Mouse (Mus musculus) liver, embryonic 15.5 days (tissue): ENCODE measurements around the gene Fkbp9. TPM values are rescaled to one million over a fixed set of nuclear protein-coding genes. Genes with fewer than 3 reads are reported as not detected.

Source experiments
- ATAC-seq: fragments of 200-750 bp; cut with Nextera tagmentation; 2 replicates; pipeline ENCODE4 v1.8.0; 2017; ENCODE audit warnings: moderate number of reproducible peaks, mild to moderate bottlenecking, moderate library complexity; ENCODE audit not compliant: insufficient read depth
- H3K27ac ChIP-seq: fragments of 300-500 bp; sonication (generic); replicated peaks from 2 replicates; pipeline ENCODE4 v1.5.1; 2015; ENCODE audit warnings: mild to moderate bottlenecking, inconsistent platforms
- H3K27me3 ChIP-seq: fragments of 300-500 bp; sonication (generic); 2 replicates; pipeline ENCODE4 v1.6.1; 2015; ENCODE audit warnings: mild to moderate bottlenecking, inconsistent platforms
- H3K36me3 ChIP-seq: fragments of 300-500 bp; sonication (generic); replicated peaks from 2 replicates; pipeline ENCODE4 v1.6.1; 2015; ENCODE audit warnings: moderate library complexity, mild to moderate bottlenecking, inconsistent platforms
- H3K4me1 ChIP-seq: fragments of 300-500 bp; sonication (generic); replicated peaks from 2 replicates; pipeline ENCODE4 v1.6.1; 2015; ENCODE audit warnings: inconsistent platforms
- H3K4me2 ChIP-seq: fragments of 300-500 bp; sonication (generic); 2 replicates; pipeline ENCODE4 v1.6.1; 2015; ENCODE audit warnings: moderate library complexity, mild to moderate bottlenecking, inconsistent platforms
- H3K4me3 ChIP-seq: fragments of 300-500 bp; sonication (generic); replicated peaks from 2 replicates; pipeline ENCODE4 v1.5.1; 2015; ENCODE audit warnings: mild to moderate bottlenecking, inconsistent platforms
- H3K9ac ChIP-seq: fragments of 300-500 bp; sonication (generic); 2 replicates; pipeline ENCODE4 v1.6.1; 2015; ENCODE audit warnings: moderate library complexity, mild to moderate bottlenecking, inconsistent platforms
- H3K9me3 ChIP-seq: fragments of 300-500 bp; sonication (generic); replicated peaks from 2 replicates; pipeline ENCODE4 v1.6.1; 2016; ENCODE audit warnings: inconsistent platforms
- WGBS: fragments of 180-500 bp; shearing (Covaris S2); methylation state at CpG from one replicate; pipeline ENCODE4 v1.1.7; 2015; ENCODE audit warnings: mixed read lengths; ENCODE audit not compliant: insufficient replicate concordance; 5-methylcytosine and 5-hydroxymethylcytosine counted together
- polyA plus RNA-seq: library from polyadenylated mRNA; unstranded; fragments of >200 nt; fragmentation: Nextera tagmentation; extraction: Ambion mirVana; gene quantifications from 2 replicates; pipeline ENCODE4 v1.2.1, GENCODE M21; 2015

Fkbp9 gene
- polyA plus RNA-seq, 1 experiment from 2014 or later = 23.7 TPM

- peak overlapping the region; percentile 80 for H3K4me2 ChIP-seq
- peaks cover 96% of the 10 kb centered on the region for H3K4me1 ChIP-seq
- no peaks in the 10 kb centered on the region for H3K9me3 ChIP-seq
- no peak overlapping the region for H3K9ac ChIP-seq
- H3K4me3 ChIP-seq = no peak overlapping the region
- peaks cover 13% of the 10 kb centered on the region for H3K36me3 ChIP-seq
- peak overlapping the region; percentile 99 for H3K27ac ChIP-seq
- ATAC-seq = no peak
- WGBS = 83% methylated on average over 5 of the region's 5 CpGs
- no peaks in the 10 kb centered on the region for H3K27me3 ChIP-seq
Measured at GRCm38 (mm10) chr6:56905486-56905885, 73.6 kb downstream of the Fkbp9 start.

- H3K9me3 ChIP-seq = no peaks in the 10 kb centered on the region
- no peaks in the 10 kb centered on the region for H3K27me3 ChIP-seq
- peaks cover 95% of the 10 kb centered on the region for H3K4me1 ChIP-seq
- no peak for ATAC-seq
- H3K36me3 ChIP-seq = peaks cover 13% of the 10 kb centered on the region
- peak overlapping the region; percentile 99 for H3K27ac ChIP-seq
- peak overlapping the region; percentile 34 for H3K4me2 ChIP-seq
- 60% methylated on average over 8 of the region's 8 CpGs for WGBS
- no peak overlapping the region for H3K9ac ChIP-seq
- no peak overlapping the region for H3K4me3 ChIP-seq
Measured at GRCm38 (mm10) chr6:56906121-56906846, 74.4 kb downstream of the Fkbp9 start.

GRCm38 (mm10) chr6:56907973-56908372 lies 76.1 kb downstream of the Fkbp9 start:
- Histone ChIP-seq H3K9me3 (no peaks in the 10 kb centered on the region), H3K27me3 (no peaks in the 10 kb centered on the region), H3K27ac (peak overlapping the region; percentile 99), H3K4me2 (no peak overlapping the region), H3K9ac (no peak overlapping the region), H3K36me3 (peaks cover 18% of the 10 kb centered on the region), H3K4me1 (peaks cover 94% of the 10 kb centered on the region), H3K4me3 (no peak overlapping the region)
- ATAC-seq = no peak
- 92% methylated on average over 3 of the region's 3 CpGs for WGBS

GRCm38 (mm10) chr6:56908397-56908796 lies 76.5 kb downstream of the Fkbp9 start:
- peak overlapping the region; percentile 99 for H3K27ac ChIP-seq
- peaks cover 95% of the 10 kb centered on the region for H3K4me1 ChIP-seq

GRCm38 (mm10) chr6:56908912-56909311 lies 77.1 kb downstream of the Fkbp9 start:
- 0 out of 2 replicates have a peak, but pooled peaks have one; percentile 27 for ATAC-seq
- peaks cover 21% of the 10 kb centered on the region for H3K36me3 ChIP-seq
- peak overlapping the region; percentile 63 for H3K4me2 ChIP-seq
- H3K9me3 ChIP-seq = no peaks in the 10 kb centered on the region
- no peaks in the 10 kb centered on the region for H3K27me3 ChIP-seq
- H3K9ac ChIP-seq = 0 out of 2 replicates have a peak overlapping the region, but pooled peaks have one; percentile 13
- no peak overlapping the region for H3K4me3 ChIP-seq
- peak overlapping the region; percentile 83 for H3K27ac ChIP-seq
- peaks cover 95% of the 10 kb centered on the region for H3K4me1 ChIP-seq
- 9% methylated on average over 4 of the region's 4 CpGs for WGBS

More at GRCm38 (mm10) chr6:56908397-56908796, 76.5 kb downstream of the Fkbp9 start:
- 52% methylated on average over 2 of the region's 2 CpGs for WGBS
- H3K36me3 ChIP-seq = peaks cover 21% of the 10 kb centered on the region
- H3K4me2 ChIP-seq = no peak overlapping the region
- no peak overlapping the region for H3K9ac ChIP-seq
- H3K9me3 ChIP-seq = no peaks in the 10 kb centered on the region
- no peaks in the 10 kb centered on the region for H3K27me3 ChIP-seq
- no peak for ATAC-seq
- no peak overlapping the region for H3K4me3 ChIP-seq

- Histone ChIP-seq H3K9ac (no peak overlapping the region), H3K4me3 (peak overlapping the region; percentile 24; the same call in 1 of the 2 replicates), H3K27ac (peak overlapping the region; percentile 88), H3K27me3 (no peaks in the 10 kb centered on the region), H3K9me3 (no peaks in the 10 kb centered on the region), H3K36me3 (peaks cover 37% of the 10 kb centered on the region), H3K4me2 (peak overlapping the region; percentile 63), H3K4me1 (peaks cover 95% of the 10 kb centered on the region)
- ATAC-seq = peak; percentile 95
- 24% methylated on average over 2 of the region's 2 CpGs for WGBS
Measured at GRCm38 (mm10) chr6:56910910-56911309, 79.1 kb downstream of the Fkbp9 start.

GRCm38 (mm10) chr6:56913092-56913858 lies 81.4 kb downstream of the Fkbp9 start:
- Histone ChIP-seq H3K4me2 (peak overlapping the region; percentile 36), H3K36me3 (peaks cover 29% of the 10 kb centered on the region), H3K27me3 (no peaks in the 10 kb centered on the region), H3K9ac (no peak overlapping the region), H3K9me3 (no peaks in the 10 kb centered on the region), H3K4me3 (no peak overlapping the region; the same call in 1 of the 2 replicates), H3K27ac (peak overlapping the region; percentile 83), H3K4me1 (peaks cover 95% of the 10 kb centered on the region)
- ATAC-seq = no peak
- WGBS = 38% methylated on average over 2 of the region's 2 CpGs

- ATAC-seq = no peak
- Histone ChIP-seq H3K36me3 (peaks cover 26% of the 10 kb centered on the region), H3K27me3 (no peaks in the 10 kb centered on the region), H3K9me3 (no peaks in the 10 kb centered on the region), H3K4me1 (peaks cover 95% of the 10 kb centered on the region), H3K4me2 (peak overlapping the region; percentile 80), H3K9ac (peak overlapping the region; percentile 56; the same call in 1 of the 2 replicates), H3K27ac (peak overlapping the region; percentile 98), H3K4me3 (peak overlapping the region; percentile 79)
- WGBS = 41% methylated on average over 2 of the region's 2 CpGs
Measured at GRCm38 (mm10) chr6:56916279-56916678, 84.4 kb downstream of the Fkbp9 start.

- peak overlapping the region; percentile 79 for H3K4me3 ChIP-seq
- H3K9ac ChIP-seq = peak overlapping the region; percentile 56
- peak overlapping the region; percentile 98 for H3K27ac ChIP-seq
- peak; percentile 80 for ATAC-seq
- 21% methylated on average over 12 of the region's 12 CpGs for WGBS
- H3K36me3 ChIP-seq = peaks cover 23% of the 10 kb centered on the region
- H3K27me3 ChIP-seq = no peaks in the 10 kb centered on the region
- peaks cover 94% of the 10 kb centered on the region for H3K4me1 ChIP-seq
- H3K4me2 ChIP-seq = peak overlapping the region; percentile 80
- no peaks in the 10 kb centered on the region for H3K9me3 ChIP-seq
Measured at GRCm38 (mm10) chr6:56917578-56918368, 85.9 kb downstream of the Fkbp9 start.

GRCm38 (mm10) chr6:56919330-56920044 lies 87.6 kb downstream of the Fkbp9 start:
- 22% methylated on average over 7 of the region's 7 CpGs for WGBS

More at GRCm38 (mm10) chr6:56919330-56920044, 87.6 kb downstream of the Fkbp9 start:
- Histone ChIP-seq H3K4me2 (peak overlapping the region; percentile 80), H3K4me3 (peak overlapping the region; percentile 79), H3K36me3 (peaks cover 13% of the 10 kb centered on the region), H3K4me1 (peaks cover 80% of the 10 kb centered on the region), H3K27me3 (no peaks in the 10 kb centered on the region), H3K9me3 (no peaks in the 10 kb centered on the region), H3K9ac (peak overlapping the region; percentile 40), H3K27ac (peak overlapping the region; percentile 98)
- ATAC-seq = no peak
